Mouse (Mus musculus) lung, adult 18-20 months (tissue): Measurements from ENCODE around the gene Caln1.

Source experiments
- DNase-seq, 2 experiments: peaks; one replicate each; pipeline ENCODE4 v3.0.0; 2022; ENCODE audit warnings: mixed read lengths in 2 of 2

Caln1 gene

DNA sequence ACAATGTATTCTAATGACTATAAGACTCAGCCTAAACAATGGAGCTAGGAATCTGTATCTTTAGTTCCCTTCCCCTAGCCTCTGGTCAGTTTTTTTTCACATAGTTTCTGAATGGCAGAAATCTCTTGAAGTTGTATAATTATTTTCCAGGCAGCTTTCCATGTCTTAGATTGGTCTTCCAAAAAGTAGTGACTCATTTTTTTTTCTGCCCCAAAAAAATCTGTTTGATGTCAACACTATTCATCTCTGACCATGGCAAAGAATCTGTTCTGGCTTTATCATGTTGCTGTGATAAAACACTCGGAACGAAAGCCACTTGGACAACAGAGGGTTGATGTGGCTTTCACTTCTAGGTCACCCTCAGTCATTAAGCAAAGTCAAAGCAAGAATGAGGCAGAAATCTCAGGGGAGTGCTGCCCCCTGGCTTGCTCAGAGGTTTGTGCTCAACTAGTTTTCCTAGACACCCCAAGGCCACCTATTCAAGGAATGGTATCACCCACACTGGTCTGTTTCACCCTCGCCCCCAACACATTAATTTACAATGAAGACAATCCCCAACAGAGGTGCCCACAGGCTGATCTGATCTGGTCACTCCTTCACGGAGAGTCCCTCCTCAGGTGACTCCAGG lies 450.9 kb downstream of the Caln1 start:
- no peak for DNase-seq

GRCm38 (mm10) chr5:130820661-130821060 lies 451.4 kb downstream of the Caln1 start:
- no peak for DNase-seq

DNA sequence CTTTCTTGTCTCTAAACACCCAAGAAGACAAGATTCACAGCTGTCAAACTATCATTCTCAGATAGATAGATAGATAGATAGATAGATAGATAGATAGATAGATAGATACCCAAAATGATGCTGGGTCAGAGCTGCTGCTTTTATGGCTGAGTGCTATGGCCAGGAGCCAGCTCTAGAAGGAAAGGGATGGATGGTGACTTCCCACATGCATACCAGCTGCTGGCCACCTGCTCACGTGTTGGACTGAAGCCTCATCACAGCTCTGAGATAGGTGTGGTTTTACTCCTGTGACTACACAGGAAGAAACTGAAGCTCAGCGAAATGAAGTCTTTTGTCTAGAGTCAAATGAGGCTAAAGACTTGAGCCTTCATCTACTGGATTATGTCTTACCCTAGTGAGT lies 456.5 kb downstream of the Caln1 start:
- no peak for DNase-seq

GRCm38 (mm10) chr5:130848562-130848961 lies 479.3 kb downstream of the Caln1 start:
- no peak for DNase-seq

DNA sequence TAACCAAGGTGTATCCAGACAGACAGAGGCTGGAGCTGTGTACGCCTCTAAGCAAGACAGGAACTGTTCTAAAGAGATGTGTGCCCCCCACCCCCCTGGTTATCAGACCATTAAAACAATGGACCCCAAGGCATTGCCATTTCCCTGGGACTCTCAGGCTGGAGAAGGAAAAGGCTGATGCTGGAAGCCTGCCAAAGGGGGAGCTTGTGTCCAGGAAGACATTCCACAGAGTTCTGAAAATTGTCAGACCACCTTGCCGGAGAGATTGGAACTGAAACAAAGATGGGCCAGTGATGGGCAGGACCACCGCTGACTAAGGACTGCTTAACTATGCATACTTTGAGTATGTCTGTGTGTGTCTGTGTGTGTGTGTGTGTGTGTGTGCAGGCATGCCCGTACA lies 480.4 kb downstream of the Caln1 start:
- DNase-seq: no peak

GRCm38 (mm10) chr5:130852182-130852581 lies 482.9 kb downstream of the Caln1 start:
- no peak for DNase-seq

DNA sequence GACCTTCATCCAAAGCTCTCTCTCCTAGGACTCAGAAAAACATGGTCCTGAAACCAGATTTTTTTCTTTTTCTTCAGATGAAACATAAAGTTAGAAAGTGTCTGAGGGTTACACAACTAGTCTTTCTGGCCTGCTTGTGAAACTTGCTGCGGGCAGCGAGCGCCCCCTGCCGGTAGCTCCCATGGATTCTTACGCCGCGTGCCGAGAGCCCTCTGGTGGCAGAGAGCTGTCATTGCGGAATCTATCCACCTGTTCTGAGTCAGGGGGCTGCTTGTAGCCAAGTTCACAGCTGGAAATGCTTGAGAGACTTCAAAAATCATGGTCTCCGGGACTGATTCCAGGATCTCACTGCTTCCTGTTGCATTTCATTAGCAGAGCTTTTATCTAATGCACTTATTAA lies 484.1 kb downstream of the Caln1 start:
- DNase-seq: peak; percentile 68 to 74

DNA sequence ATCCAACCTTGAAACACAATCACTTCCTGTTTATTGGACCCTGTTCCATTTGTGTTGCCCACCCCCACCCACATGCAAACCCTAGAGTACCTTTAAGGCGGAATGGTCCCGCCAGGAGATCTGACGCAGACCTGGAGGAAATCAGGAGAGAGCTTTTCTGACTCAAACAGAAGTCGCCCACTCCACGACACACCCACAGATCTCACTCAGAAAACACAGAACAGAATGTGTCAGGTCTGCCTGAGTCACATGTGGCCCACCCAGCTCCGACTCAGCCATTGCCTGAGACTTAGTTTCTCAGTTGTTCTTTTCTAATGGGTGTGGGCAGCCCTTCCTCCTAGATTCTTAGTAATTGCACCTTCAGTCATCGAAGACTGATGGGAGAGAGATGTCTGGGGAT lies 485.2 kb downstream of the Caln1 start:
- DNase-seq: no peak

DNA sequence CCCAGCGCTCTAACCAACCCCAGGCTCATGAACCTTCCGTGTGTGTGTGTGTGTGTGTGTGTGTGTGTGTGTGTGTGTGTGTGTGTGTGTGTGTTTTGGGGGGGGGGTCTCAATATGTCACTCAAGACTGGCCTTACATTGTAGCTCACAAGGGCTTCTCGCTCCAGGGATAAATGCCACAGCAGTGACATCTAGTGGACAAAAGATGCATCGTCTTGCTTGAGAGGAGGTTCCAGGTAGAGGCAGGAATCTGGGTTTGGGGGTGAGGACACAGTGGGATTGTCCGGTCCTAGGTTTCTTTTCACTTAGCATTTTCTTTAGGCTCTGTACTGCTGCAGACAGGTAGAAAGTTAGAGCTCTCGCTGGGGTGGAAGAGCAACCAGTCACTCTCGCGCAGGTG lies 488.9 kb downstream of the Caln1 start:
- DNase-seq: peak; percentile 3 to 4

DNA sequence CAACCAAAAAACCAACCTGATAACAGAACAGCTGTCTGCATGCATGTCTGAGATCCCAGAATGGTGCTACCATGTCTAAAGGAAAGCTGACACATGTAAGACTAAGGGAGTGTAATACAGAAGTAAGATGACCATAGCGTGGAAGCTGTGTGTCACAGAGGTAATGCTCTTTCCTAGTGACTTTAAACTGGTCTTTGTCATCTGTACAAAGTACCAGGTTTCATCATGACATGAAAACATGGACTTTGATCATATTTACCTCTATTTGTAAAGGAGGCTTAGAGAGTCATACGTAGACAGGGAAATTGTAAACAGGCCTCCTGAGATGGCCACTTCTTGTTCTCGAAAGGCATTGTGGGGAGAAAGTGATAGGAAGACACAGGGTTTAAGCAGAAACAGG lies 489.5 kb downstream of the Caln1 start:
- no peak for DNase-seq

- no peak for DNase-seq
These were observed 490.5 kb downstream of the Caln1 start for GRCm38 (mm10) chr5:130859736-130860135.

- DNase-seq: no peak
These were observed 493.0 kb downstream of the Caln1 start for GRCm38 (mm10) chr5:130862302-130862701.

- no peak for DNase-seq
These were observed 500.6 kb downstream of the Caln1 start for GRCm38 (mm10) chr5:130869869-130870268.

- no peak for DNase-seq
These were observed 501.8 kb downstream of the Caln1 start for GRCm38 (mm10) chr5:130871086-130871485.

DNA sequence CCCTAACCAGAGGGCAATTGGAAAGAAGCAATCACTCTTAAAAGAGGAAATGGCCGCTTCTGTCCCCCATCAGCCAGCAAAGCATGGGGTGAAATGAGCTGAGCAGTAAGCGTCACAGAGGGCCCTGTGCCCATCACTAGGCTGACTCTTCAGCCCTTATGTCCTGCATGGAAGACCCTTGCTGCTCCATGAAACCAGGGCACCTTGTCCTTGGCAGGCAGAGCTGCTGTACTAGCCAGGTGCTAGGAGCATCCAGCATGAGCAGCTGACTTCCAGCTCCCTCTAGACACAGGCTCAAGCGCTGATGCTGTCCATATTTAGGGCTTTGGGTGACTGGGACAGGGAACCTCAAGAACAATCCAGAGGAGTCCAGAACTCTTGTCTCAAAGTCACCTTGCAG lies 506.1 kb downstream of the Caln1 start:
- no peak for DNase-seq

GRCm38 (mm10) chr5:130880331-130880730 lies 511.1 kb downstream of the Caln1 start:
- no peak for DNase-seq

- no peak for DNase-seq
These were observed 522.5 kb downstream of the Caln1 start for GRCm38 (mm10) chr5:130891735-130892134.

DNA sequence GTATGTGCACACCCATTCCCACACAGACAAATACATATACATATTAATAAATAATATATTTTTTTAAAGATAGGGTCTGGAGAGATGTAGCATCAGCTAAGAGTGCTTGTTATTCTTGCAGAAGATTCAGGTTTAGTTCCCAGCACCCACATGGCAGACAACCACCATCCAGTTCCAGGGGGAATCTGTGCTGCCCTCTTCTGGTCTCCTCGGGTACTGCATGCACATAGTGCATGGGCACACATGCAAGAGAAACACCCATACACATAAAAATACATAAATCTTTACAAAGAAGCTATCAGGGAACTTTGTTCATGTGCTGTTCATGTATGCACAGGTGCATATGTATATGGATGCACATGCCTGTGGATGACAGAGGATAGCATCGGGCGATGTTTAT lies 526.7 kb downstream of the Caln1 start:
- DNase-seq: no peak
